In the genomic region with DNA sequence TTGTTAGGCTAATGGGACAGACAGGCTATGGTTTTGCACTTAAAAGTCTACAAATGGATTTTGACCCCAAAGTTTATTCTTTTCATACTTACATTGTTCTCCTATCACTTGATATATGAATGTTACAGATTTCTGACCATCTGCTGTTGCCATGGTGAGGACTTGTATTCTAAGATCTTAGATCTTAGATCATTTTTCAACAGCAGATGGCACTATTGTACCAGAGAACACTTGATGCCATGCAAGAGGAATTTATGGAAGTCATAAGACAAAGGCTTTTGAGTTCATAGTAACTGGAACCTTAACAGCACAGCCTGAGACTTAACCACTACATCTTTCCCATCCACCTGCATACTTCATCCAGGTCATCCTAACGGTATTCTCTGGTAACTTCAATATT, we compare ENCODE assay signal across 10 mouse cellular contexts. TPM values are rescaled to one million over a fixed set of nuclear protein-coding genes. Genes with fewer than 3 reads are reported as not detected.
DNase-seq lines count a peak whose midpoint lies in the region; TF ChIP-seq lines count a peak whose summit lies in the region.
"Had no signal": no experiment of that assay in that cellular context is flagged by ENCODE, and none has a peak within 500 bp of the region (broad histone marks: within the 10 kb centered on the region; RNA-seq: fewer than 3 reads in every experiment).

No protein-coding gene starts in this region.

- no peak overlapping the region for H3K27ac ChIP-seq in left cerebral cortex, adult 2 months

- intact Hi-C loops in left cerebral cortex, adult 2 months (cut with DNase I) = loop anchor here (1.0 to 5.0 kb wide), 3 partner anchors 146 to 386 kb away; no protein-coding TSS in a partner anchor
- intact Hi-C loops in left cerebral cortex, postnatal 36 days (cut with DNase I) = no loop called here

- no peak overlapping the region for H3K4me3 ChIP-seq in left cerebral cortex, adult 2 months
- H3K4me3 ChIP-seq: heart, embryonic 13.5 days; megakaryocyte, embryonic 14.5 days had no signal

- DNase-seq in adrenal gland, postnatal 10 days = peak; percentile 28
- no peak for DNase-seq in adrenal gland, adult 8-10 months
- DNase-seq in left cerebral cortex, adult 2 months (ENCODE audit: extremely low spot score in 1 of 2, low spot score in 2 of 2) = no peak
- DNase-seq in left cerebral cortex, postnatal 36 days (ENCODE audit: low spot score in 2 of 2) = no peak
- peak; percentile 58 for DNase-seq in c-Kit-positive CD71-positive TER-119-negative erythroid progenitor cells, embryonic 14.5 days (ENCODE audit: low read depth)
- DNase-seq in hindlimb bud, embryonic 11.5 days (ENCODE audit: extremely low spot score, low read depth, low spot score) = peak; percentile 85
- DNase-seq in natural killer cell, adult 2 months (ENCODE audit: low spot score in 2 of 2) = peak; percentile 41
- no peak for DNase-seq in adrenal gland, postnatal 36 days

- TF ChIP-seq CTCF in left cerebral cortex, adult 2 months (IDR thresholded peaks at IDR 0.05) = peak; percentile 72

RNA-seq across cellular contexts. Expression of gene Nek9, which starts 2.0 kb away (rescaled TPM):
- 10 to 100 TPM; 57.5 to 65.8 TPM for total RNA-seq in adrenal gland, postnatal 10 days (2021)
- 100 to 1,000 TPM in 3 of 4 experiments, 10 to 100 TPM in 1; 96.5 to 138 (median 126) TPM for total RNA-seq in adrenal gland, adult 8-10 months (2022)
- total RNA-seq in left cerebral cortex, adult 2 months (2021) = 10 to 100 TPM; 32.9 to 34.8 TPM
- 10 to 100 TPM; 31.0 to 33.7 TPM for total RNA-seq in left cerebral cortex, postnatal 36 days (2021)
- 10 to 100 TPM; 91.1 to 94.2 TPM for total RNA-seq in adrenal gland, postnatal 36 days (2021)

RNA-seq across cellular contexts. Expression of gene Tmed10, which starts 33.5 kb away (rescaled TPM):
- 100 to 1,000 TPM; 222 to 223 TPM for total RNA-seq in adrenal gland, postnatal 10 days (2021)
- 100 to 1,000 TPM; 326 to 334 (median 331) TPM for total RNA-seq in adrenal gland, adult 8-10 months (2022)
- total RNA-seq in left cerebral cortex, adult 2 months (2021) = 100 to 1,000 TPM; 164 to 165 TPM
- total RNA-seq in left cerebral cortex, postnatal 36 days (2021) = 100 to 1,000 TPM; 150 to 154 TPM
- total RNA-seq in adrenal gland, postnatal 36 days (2021) = 100 to 1,000 TPM; 291 to 336 TPM

RNA-seq across cellular contexts. Expression of gene Zc2hc1c, which starts 52.7 kb away (rescaled TPM):
- total RNA-seq in adrenal gland, postnatal 10 days (2021) = 1 to 10 TPM in 1 of 2 experiments, under 1 TPM in 1; 0.78 to 1.2 TPM
- total RNA-seq in adrenal gland, adult 8-10 months (2022) = 1 to 10 TPM; 2.5 to 4.3 (median 3.4) TPM
- total RNA-seq in left cerebral cortex, adult 2 months (2021) = 1 to 10 TPM; 2.0 to 2.8 TPM
- 1 to 10 TPM; 2.3 to 2.5 TPM for total RNA-seq in left cerebral cortex, postnatal 36 days (2021)
- 1 to 10 TPM; 1.1 to 1.9 TPM for total RNA-seq in adrenal gland, postnatal 36 days (2021)

RNA-seq across cellular contexts. Expression of gene Acyp1, which starts 52.9 kb away (rescaled TPM):
- 10 to 100 TPM; 28.2 to 31.0 TPM for total RNA-seq in adrenal gland, postnatal 10 days (2021)
- 10 to 100 TPM; 29.3 to 36.6 (median 32.8) TPM for total RNA-seq in adrenal gland, adult 8-10 months (2022)
- total RNA-seq in left cerebral cortex, adult 2 months (2021) = 10 to 100 TPM; 32.9 to 37.4 TPM
- 10 to 100 TPM; 31.1 to 39.0 TPM for total RNA-seq in left cerebral cortex, postnatal 36 days (2021)
- total RNA-seq in adrenal gland, postnatal 36 days (2021) = 10 to 100 TPM; 28.4 to 37.7 TPM

Comparison
In these comparisons a context has a peak if more than half of its experiments do, and no peak if none do; other contexts are left out.
1. DNase-seq: peak in adrenal gland, postnatal 10 days (single experiment), c-Kit-positive CD71-positive TER-119-negative erythroid progenitor cells, embryonic 14.5 days (single experiment), hindlimb bud, embryonic 11.5 days (single experiment) and natural killer cell, adult 2 months (2 of 2); none in adrenal gland, adult 8-10 months (single experiment), left cerebral cortex, adult 2 months (0 of 2), left cerebral cortex, postnatal 36 days (0 of 2) and adrenal gland, postnatal 36 days (0 of 2).